Mouse (Mus musculus) forebrain, postnatal 0 days (tissue): ENCODE measurements at regions not wholly inside any gene's neighbourhood (a gene's known extent, or its start where the extent isn't known, plus 50 kb on each side); places are given as distances from the start of the nearest gene placed in this dataset.

Source experiments
- ATAC-seq: fragments of 200-750 bp; cut with Nextera tagmentation; 2 replicates; pipeline ENCODE4 v1.8.0; 2017; ENCODE audit warnings: mild to moderate bottlenecking, moderate library complexity
- DNase-seq: peaks from one replicate; pipeline ENCODE4 v3.0.0-alpha.2; 2015
- H3K27ac ChIP-seq: fragments of 300-500 bp; sonication (generic); 2 replicates; pipeline ENCODE4 v1.5.1; 2014; ENCODE audit warnings: low read depth, mild to moderate bottlenecking, antibody characterized with exemption, low read length, moderate library complexity, mixed read lengths
- H3K27me3 ChIP-seq: fragments of 300-500 bp; sonication (generic); 2 replicates; pipeline ENCODE4 v1.6.1; 2014; ENCODE audit warnings: mild to moderate bottlenecking, low read length, mixed read lengths; ENCODE audit not compliant: insufficient read depth
- H3K36me3 ChIP-seq: fragments of 300-500 bp; sonication (generic); 2 replicates; pipeline ENCODE4 v1.6.1; 2014; ENCODE audit warnings: mild to moderate bottlenecking, moderate library complexity; ENCODE audit not compliant: insufficient read depth
- H3K4me1 ChIP-seq: fragments of 300-500 bp; sonication (generic); 2 replicates; pipeline ENCODE4 v1.6.1; 2014; ENCODE audit warnings: antibody characterized with exemption; ENCODE audit not compliant: insufficient read depth
- H3K4me2 ChIP-seq: fragments of 300-500 bp; sonication (generic); 2 replicates; pipeline ENCODE4 v1.6.1; 2014; ENCODE audit warnings: low read depth, mild to moderate bottlenecking, moderate library complexity
- H3K4me3 ChIP-seq: fragments of 300-500 bp; sonication (generic); 2 replicates; pipeline ENCODE4 v1.5.1; 2014; ENCODE audit warnings: low read depth, low read length, mixed read lengths
- H3K9ac ChIP-seq: fragments of 300-500 bp; sonication (generic); 2 replicates; pipeline ENCODE4 v1.6.1; 2014; ENCODE audit warnings: mild to moderate bottlenecking
- H3K9me3 ChIP-seq: fragments of 300-500 bp; sonication (generic); 2 replicates; pipeline ENCODE4 v1.6.1; 2016; ENCODE audit warnings: low read length
- CTCF ChIP-seq: sonication (generic); IDR thresholded peaks from 2 replicates; pipeline ENCODE4 v1.5.1; 2016; ENCODE audit warnings: antibody characterized with exemption, control low read depth, low read depth
- WGBS: fragments of 180-500 bp; shearing (Covaris S2); extraction: QIAGEN DNeasy Blood & Tissue Kit; methylation state at CpG from one replicate; pipeline ENCODE4 v1.1.7; 2014; 5-methylcytosine and 5-hydroxymethylcytosine counted together

- H3K27me3 ChIP-seq = no peaks in the 10 kb centered on the region
- DNase-seq (no peak), ATAC-seq (no peak)
- no peak overlapping the region for H3K9ac ChIP-seq
- no peak for TF ChIP-seq CTCF
- no peaks in the 10 kb centered on the region for H3K9me3 ChIP-seq
- no peaks in the 10 kb centered on the region for H3K36me3 ChIP-seq
- no peak overlapping the region for H3K4me3 ChIP-seq
- no peak overlapping the region for H3K4me2 ChIP-seq
- 85% methylated on average over 6 of the region's 6 CpGs for WGBS
- no peak overlapping the region for H3K27ac ChIP-seq
- H3K4me1 ChIP-seq = no peaks in the 10 kb centered on the region
These were observed 384.4 kb downstream of the Osr1 start for GRCm38 (mm10) chr12:9954178-9954888.

GRCm38 (mm10) chr12:9969390-9969789 is 399.5 kb downstream of the Osr1 start:
- Histone ChIP-seq H3K27ac (no peak overlapping the region), H3K4me3 (no peak overlapping the region), H3K4me1 (no peaks in the 10 kb centered on the region), H3K36me3 (no peaks in the 10 kb centered on the region), H3K9ac (no peak overlapping the region), H3K4me2 (no peak overlapping the region), H3K9me3 (0 out of 2 replicates have a peak, but pooled peaks cover 3% of the 10 kb centered on the region), H3K27me3 (no peaks in the 10 kb centered on the region)
- TF ChIP-seq CTCF = no peak
- no peak for ATAC-seq
- 98% methylated on average over 1 of the region's 1 CpGs for WGBS
- no peak for DNase-seq

GRCm38 (mm10) chr12:9970771-9971170 is 399.0 kb upstream of the Nt5c1b start:
- Histone ChIP-seq H3K4me1 (no peaks in the 10 kb centered on the region), H3K9me3 (no peaks in the 10 kb centered on the region), H3K27ac (no peak overlapping the region), H3K4me3 (no peak overlapping the region), H3K27me3 (no peaks in the 10 kb centered on the region), H3K4me2 (no peak overlapping the region), H3K36me3 (no peaks in the 10 kb centered on the region), H3K9ac (no peak overlapping the region)
- DNase-seq (no peak), ATAC-seq (no peak)
- no peak for TF ChIP-seq CTCF
- WGBS = 40% methylated on average over 2 of the region's 2 CpGs

GRCm38 (mm10) chr12:9978494-9979112 is 391.2 kb upstream of the Nt5c1b start:
- H3K4me1 ChIP-seq = no peaks in the 10 kb centered on the region
- no peaks in the 10 kb centered on the region for H3K36me3 ChIP-seq
- 30% methylated on average over 3 of the region's 3 CpGs for WGBS
- H3K27ac ChIP-seq = no peak overlapping the region
- ATAC-seq (peak; percentile 71), DNase-seq (peak; percentile 46)
- H3K4me3 ChIP-seq = no peak overlapping the region
- no peaks in the 10 kb centered on the region for H3K27me3 ChIP-seq
- no peak for TF ChIP-seq CTCF
- no peaks in the 10 kb centered on the region for H3K9me3 ChIP-seq
- no peak overlapping the region for H3K9ac ChIP-seq
- no peak overlapping the region for H3K4me2 ChIP-seq

GRCm38 (mm10) chr12:9979113-9979507 is 390.7 kb upstream of the Nt5c1b start:
- no peak overlapping the region for H3K4me3 ChIP-seq
- WGBS = 25% methylated on average over 1 of the region's 1 CpGs
- H3K4me2 ChIP-seq = no peak overlapping the region
- TF ChIP-seq CTCF = no peak
- DNase-seq (no peak), ATAC-seq (peak; percentile 66; the same call in 1 of the 2 replicates)
- no peaks in the 10 kb centered on the region for H3K36me3 ChIP-seq
- no peaks in the 10 kb centered on the region for H3K27me3 ChIP-seq
- no peak overlapping the region for H3K27ac ChIP-seq
- H3K9ac ChIP-seq = no peak overlapping the region
- H3K4me1 ChIP-seq = no peaks in the 10 kb centered on the region
- no peaks in the 10 kb centered on the region for H3K9me3 ChIP-seq

GRCm38 (mm10) chr12:9991305-9991704 is 378.5 kb upstream of the Nt5c1b start:
- no peaks in the 10 kb centered on the region for H3K9me3 ChIP-seq
- no peak overlapping the region for H3K27ac ChIP-seq
- WGBS = 69% methylated on average over 1 of the region's 1 CpGs
- no peaks in the 10 kb centered on the region for H3K4me1 ChIP-seq
- H3K4me2 ChIP-seq = no peak overlapping the region
- H3K27me3 ChIP-seq = no peaks in the 10 kb centered on the region
- no peak for TF ChIP-seq CTCF
- ATAC-seq (peak; percentile 80), DNase-seq (peak; percentile 2)
- H3K9ac ChIP-seq = no peak overlapping the region
- H3K4me3 ChIP-seq = no peak overlapping the region
- no peaks in the 10 kb centered on the region for H3K36me3 ChIP-seq

GRCm38 (mm10) chr12:9995670-9996069 is 374.1 kb upstream of the Nt5c1b start:
- H3K36me3 ChIP-seq = no peaks in the 10 kb centered on the region
- DNase-seq = no peak
- no peak overlapping the region for H3K4me2 ChIP-seq
- whole genome bisulfite sequencing = 84% methylated on average over 3 of the region's 3 CpGs
- TF ChIP-seq CTCF = no peak
- H3K4me1 ChIP-seq = no peaks in the 10 kb centered on the region
- H3K9me3 ChIP-seq = no peaks in the 10 kb centered on the region
- no peak overlapping the region for H3K9ac ChIP-seq
- no peaks in the 10 kb centered on the region for H3K27me3 ChIP-seq
- no peak overlapping the region for H3K4me3 ChIP-seq
- ATAC-seq = no peak
- H3K27ac ChIP-seq = no peak overlapping the region
